Mouse (Mus musculus): ENCODE results near the gene Frmd4b.

GRCm38 (mm10) chr6:97292096-97292495, 325.2 kb downstream of the Frmd4b start:
- no peak for TF ChIP-seq CTCF (IDR thresholded peaks at IDR 0.05; ENCODE audit: insufficient read depth, low read length)
- TF ChIP-seq POLR2A (IDR thresholded peaks at IDR 0.05; ENCODE audit: borderline replicate concordance, extremely low read depth, low read depth, low read length): no peak
